Mouse (Mus musculus) kidney, embryonic 16.5 days (tissue): ENCODE measurements at regions not wholly inside any gene's neighbourhood (a gene's known extent, or its start where the extent isn't known, plus 50 kb on each side); places are given as distances from the start of the nearest gene placed in this dataset.

Experiments
- ATAC-seq: fragments of 200-750 bp; cut with Nextera tagmentation; 2 replicates; pipeline ENCODE4 v1.8.0; 2017; ENCODE audit warnings: moderate TSS enrichment; ENCODE audit not compliant: low FRiP score, low TSS enrichment
- H3K27ac ChIP-seq: fragments of 300-500 bp; sonication (generic); 2 replicates; pipeline ENCODE4 v1.5.1; 2014; ENCODE audit warnings: low read length
- H3K27me3 ChIP-seq: fragments of 300-500 bp; sonication (generic); 2 replicates; pipeline ENCODE4 v1.6.1; 2014; ENCODE audit warnings: low read length, control low read depth, mixed read lengths; ENCODE audit not compliant: insufficient read depth
- H3K36me3 ChIP-seq: fragments of 300-500 bp; sonication (generic); 2 replicates; pipeline ENCODE4 v1.6.1; 2014; ENCODE audit warnings: low read length, control low read depth, mixed read lengths; ENCODE audit not compliant: insufficient read depth
- H3K4me1 ChIP-seq: fragments of 300-500 bp; sonication (generic); 2 replicates; pipeline ENCODE4 v1.6.1; 2014; ENCODE audit warnings: low read length, control low read depth, mixed read lengths; ENCODE audit not compliant: insufficient read depth
- H3K4me2 ChIP-seq: fragments of 300-500 bp; sonication (generic); replicated peaks from 2 replicates; pipeline ENCODE4 v1.6.1; 2014; ENCODE audit warnings: low read depth, low read length
- H3K4me3 ChIP-seq: fragments of 300-500 bp; sonication (generic); 2 replicates; pipeline ENCODE4 v1.5.1; 2014; ENCODE audit warnings: mild to moderate bottlenecking, low read length
- H3K9ac ChIP-seq: fragments of 300-500 bp; sonication (generic); replicated peaks from 2 replicates; pipeline ENCODE4 v1.6.1; 2014; ENCODE audit warnings: low read length
- H3K9me3 ChIP-seq: fragments of 300-500 bp; sonication (generic); 2 replicates; pipeline ENCODE4 v1.6.1; 2016; ENCODE audit warnings: low read length, control low read depth
- WGBS: fragments of 180-500 bp; shearing (Covaris S2); extraction: QIAGEN DNeasy Blood & Tissue Kit; methylation state at CpG from one replicate; pipeline ENCODE4 v1.1.7; 2014; 5-methylcytosine and 5-hydroxymethylcytosine counted together

DNA sequence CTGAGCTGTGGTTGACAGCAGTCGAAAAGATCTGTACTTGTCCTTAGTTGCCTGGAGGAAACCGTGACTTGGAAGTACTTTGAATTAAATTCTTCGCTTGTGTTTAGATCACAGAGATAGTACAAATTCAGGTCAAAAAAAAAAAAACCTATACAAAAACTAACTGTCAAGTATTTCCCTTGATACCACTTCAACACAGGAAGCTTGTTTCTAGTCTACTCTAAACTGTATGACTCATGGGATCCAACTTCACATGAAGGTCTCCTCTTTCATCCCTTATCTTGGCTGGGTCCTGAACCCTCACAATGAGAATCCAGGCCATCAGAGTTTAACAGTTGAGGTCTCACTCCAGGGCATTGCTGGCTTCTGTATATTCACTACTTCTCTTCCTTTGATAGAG lies 54.8 kb downstream of the Tmem30b start:
- H3K4me3 ChIP-seq: no peak overlapping the region
- H3K36me3 ChIP-seq: no peaks in the 10 kb centered on the region
- H3K9ac ChIP-seq: no peak overlapping the region
- H3K27ac ChIP-seq: no peak overlapping the region
- peaks cover 2% of the 10 kb centered on the region; the same call in 1 of the 2 replicates for H3K9me3 ChIP-seq
- WGBS: 73% methylated on average over 3 of the region's 3 CpGs
- no peaks in the 10 kb centered on the region for H3K4me1 ChIP-seq
- H3K4me2 ChIP-seq: no peak overlapping the region
- no peak for ATAC-seq
- no peaks in the 10 kb centered on the region for H3K27me3 ChIP-seq

DNA sequence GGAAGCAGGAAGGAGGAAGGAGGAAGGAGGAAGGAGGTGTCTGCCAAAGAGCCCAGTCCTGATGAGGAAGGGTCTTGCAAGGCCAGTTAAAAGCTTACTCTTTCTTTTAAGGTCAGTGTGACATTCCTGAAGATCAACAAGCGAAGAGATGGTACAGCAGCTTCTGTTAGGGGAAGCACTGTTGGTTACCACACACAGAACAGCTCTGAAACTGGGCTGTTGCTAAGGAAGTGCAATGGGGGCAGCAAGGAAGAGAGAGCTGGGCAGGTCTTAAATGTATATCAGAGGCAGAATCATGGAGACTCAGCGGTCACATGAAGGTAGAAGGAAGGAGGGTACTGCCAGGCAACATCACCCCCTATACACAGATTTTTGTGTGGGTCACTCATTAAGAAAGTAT lies 63.3 kb downstream of the Tmem30b start:
- Histone ChIP-seq H3K4me1 (no peaks in the 10 kb centered on the region), H3K36me3 (no peaks in the 10 kb centered on the region), H3K27ac (no peak overlapping the region), H3K9me3 (no peaks in the 10 kb centered on the region), H3K9ac (no peak overlapping the region), H3K4me3 (no peak overlapping the region), H3K4me2 (no peak overlapping the region), H3K27me3 (no peaks in the 10 kb centered on the region)
- ATAC-seq: no peak
- WGBS: 80% methylated on average over 2 of the region's 2 CpGs

DNA sequence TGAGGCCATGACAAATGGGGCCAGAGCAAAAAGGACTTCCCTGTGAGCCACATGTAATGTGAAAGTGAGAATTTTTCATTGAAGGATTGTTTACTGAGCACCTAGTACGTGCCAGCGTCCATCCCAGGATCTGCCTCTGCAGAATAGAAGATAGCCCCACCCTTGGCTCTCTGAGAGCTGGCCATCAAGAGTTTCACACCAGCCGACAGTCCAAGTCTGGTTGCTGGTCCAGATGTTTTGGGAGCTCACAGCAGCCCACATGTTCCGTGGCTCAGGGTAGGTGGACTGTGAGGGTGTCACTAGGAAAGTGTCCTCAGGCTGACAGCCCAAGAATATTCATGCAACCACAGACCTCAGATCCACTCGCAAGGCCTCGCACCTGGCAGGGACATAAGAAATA lies 63.9 kb downstream of the Tmem30b start:
- no peak for ATAC-seq
- H3K9me3 ChIP-seq: no peaks in the 10 kb centered on the region
- H3K27ac ChIP-seq: no peak overlapping the region
- WGBS: 91% methylated on average over 6 of the region's 6 CpGs
- H3K27me3 ChIP-seq: no peaks in the 10 kb centered on the region; the same call in 1 of the 2 replicates
- no peak overlapping the region for H3K4me2 ChIP-seq
- H3K4me1 ChIP-seq: no peaks in the 10 kb centered on the region
- no peak overlapping the region for H3K4me3 ChIP-seq
- H3K9ac ChIP-seq: no peak overlapping the region
- H3K36me3 ChIP-seq: no peaks in the 10 kb centered on the region

DNA sequence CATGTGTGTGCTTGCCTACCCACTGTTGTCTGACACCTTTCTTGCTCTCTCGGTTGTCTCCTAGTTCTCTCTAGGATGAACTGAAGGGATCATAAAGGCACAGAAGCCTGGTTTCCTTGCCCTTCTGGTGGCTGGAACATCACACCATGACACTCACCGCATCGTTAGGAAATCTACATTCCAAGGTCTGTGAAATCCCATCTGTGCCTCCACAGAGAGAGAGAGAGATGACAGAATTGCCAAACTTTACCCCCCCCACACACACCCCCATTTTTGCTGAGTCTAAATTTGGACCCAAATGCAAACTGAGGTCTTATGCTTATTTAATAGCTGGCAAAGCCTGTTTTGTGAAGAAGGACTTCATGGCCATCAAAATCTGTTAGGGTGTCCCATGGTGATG lies 64.5 kb downstream of the Tmem30b start:
- no peak overlapping the region for H3K4me2 ChIP-seq
- H3K36me3 ChIP-seq: no peaks in the 10 kb centered on the region
- peaks cover under 1% of the 10 kb centered on the region for H3K4me1 ChIP-seq
- no peak overlapping the region for H3K9ac ChIP-seq
- H3K27me3 ChIP-seq: no peaks in the 10 kb centered on the region; the same call in 1 of the 2 replicates
- H3K9me3 ChIP-seq: no peaks in the 10 kb centered on the region
- no peak overlapping the region for H3K27ac ChIP-seq
- WGBS: 79% methylated on average over 3 of the region's 3 CpGs
- ATAC-seq: no peak
- H3K4me3 ChIP-seq: no peak overlapping the region

DNA sequence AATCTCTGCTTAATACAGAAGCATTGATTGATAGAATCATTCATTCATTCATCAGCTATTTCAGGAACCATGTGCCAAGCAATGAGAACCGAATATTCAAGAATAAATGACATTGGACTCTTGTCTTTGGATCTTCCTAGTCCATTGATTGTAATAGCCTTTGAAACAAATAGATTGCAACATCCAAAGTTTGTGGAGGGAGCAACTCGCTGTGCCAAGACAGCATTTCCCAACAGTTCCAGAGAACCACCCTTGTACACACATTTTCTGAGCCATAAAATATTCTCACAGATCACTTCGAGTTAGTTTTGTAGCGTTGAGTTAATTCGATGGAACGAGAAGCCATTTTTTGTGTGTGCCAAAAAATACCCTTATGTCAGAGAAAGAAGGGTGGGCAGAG lies 65.0 kb downstream of the Tmem30b start:
- Histone ChIP-seq H3K9ac (no peak overlapping the region), H3K27ac (no peak overlapping the region), H3K9me3 (no peaks in the 10 kb centered on the region), H3K4me3 (no peak overlapping the region), H3K4me1 (peaks cover 6% of the 10 kb centered on the region), H3K36me3 (no peaks in the 10 kb centered on the region), H3K4me2 (no peak overlapping the region), H3K27me3 (no peaks in the 10 kb centered on the region; the same call in 1 of the 2 replicates)
- no peak for ATAC-seq
- WGBS: 91% methylated on average over 6 of the region's 6 CpGs

DNA sequence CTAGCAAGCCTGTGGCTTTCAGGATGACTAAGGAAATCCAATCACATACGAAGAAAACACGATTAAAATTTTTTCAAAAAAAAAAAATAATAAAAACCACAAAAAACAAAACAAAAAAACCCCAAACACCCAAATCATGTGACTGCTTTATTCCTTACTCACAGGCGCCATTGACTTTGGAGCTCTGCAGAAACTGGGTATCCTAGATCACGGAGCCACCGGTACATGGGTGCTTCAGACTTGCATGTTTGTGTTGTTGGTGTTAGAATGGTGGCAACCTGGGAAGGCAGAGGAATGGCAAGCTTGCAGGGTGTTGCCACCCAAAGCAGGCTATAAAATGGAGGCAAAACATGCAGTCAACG lies 65.6 kb downstream of the Tmem30b start:
- Histone ChIP-seq H3K36me3 (no peaks in the 10 kb centered on the region), H3K4me1 (peaks cover 10% of the 10 kb centered on the region), H3K4me3 (no peak overlapping the region), H3K9me3 (no peaks in the 10 kb centered on the region), H3K4me2 (no peak overlapping the region), H3K9ac (no peak overlapping the region), H3K27me3 (no peaks in the 10 kb centered on the region; the same call in 1 of the 2 replicates), H3K27ac (no peak overlapping the region)
- WGBS: 89% methylated on average over 6 of the region's 6 CpGs
- no peak for ATAC-seq

DNA sequence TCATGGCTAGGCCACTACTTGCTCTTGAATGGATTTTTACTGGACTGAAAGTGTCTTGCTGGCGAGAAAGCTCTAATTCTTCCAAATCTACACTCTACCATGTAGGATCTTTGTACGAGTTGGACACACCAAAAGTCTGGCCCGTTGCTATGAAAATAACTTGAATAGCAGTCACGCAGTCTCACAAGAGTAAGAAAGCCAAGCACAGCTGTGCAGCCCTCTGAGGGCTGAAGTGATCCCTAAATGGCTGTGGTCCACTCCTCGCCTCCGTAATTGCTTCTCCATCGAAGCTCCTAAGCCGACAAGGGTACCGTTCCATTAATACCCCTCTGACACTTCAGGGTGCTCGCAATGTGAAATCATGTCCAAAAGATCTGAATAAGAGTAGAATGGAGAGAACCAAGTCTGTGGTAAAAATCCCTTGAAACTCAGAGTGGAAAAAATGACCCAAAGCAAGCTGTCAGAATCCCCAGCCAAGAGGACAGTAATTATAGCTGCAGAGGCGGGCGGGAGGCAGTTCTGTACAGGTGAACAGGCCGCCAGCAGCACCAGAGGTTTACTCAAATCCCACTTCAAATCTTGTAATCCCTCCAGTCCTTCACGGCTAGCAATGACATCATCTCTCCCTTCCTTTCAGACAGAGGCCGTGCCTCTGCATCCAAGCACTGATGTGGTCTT lies 66.1 kb downstream of the Tmem30b start:
- no peak for ATAC-seq
- Histone ChIP-seq H3K36me3 (no peaks in the 10 kb centered on the region), H3K9ac (no peak overlapping the region), H3K4me3 (no peak overlapping the region), H3K9me3 (no peaks in the 10 kb centered on the region), H3K4me2 (no peak overlapping the region), H3K27ac (no peak overlapping the region), H3K4me1 (peaks cover 10% of the 10 kb centered on the region), H3K27me3 (no peaks in the 10 kb centered on the region; the same call in 1 of the 2 replicates)
- WGBS: 92% methylated on average over 15 of the region's 15 CpGs

DNA sequence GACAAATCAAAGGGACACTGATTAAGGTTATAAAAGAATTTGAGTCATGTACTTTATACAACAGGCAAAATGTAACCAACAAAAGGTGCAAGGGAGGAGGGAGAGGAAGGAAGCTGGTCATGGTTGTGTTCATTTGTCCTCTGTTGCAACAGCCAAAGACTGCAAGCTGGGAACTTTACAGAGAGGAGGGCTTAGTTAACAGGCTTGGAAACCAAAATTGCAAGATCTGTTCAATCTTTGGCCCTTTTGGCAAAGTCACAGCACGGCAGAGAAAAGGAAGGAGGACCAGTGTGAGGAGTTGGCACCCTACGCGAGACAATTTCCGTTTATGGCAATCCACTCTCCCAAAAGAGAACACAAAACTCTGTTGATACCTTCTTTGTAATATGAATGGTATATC lies 67.6 kb downstream of the Tmem30b start:
- no peak overlapping the region for H3K4me2 ChIP-seq
- 92% methylated on average over 4 of the region's 4 CpGs for WGBS
- no peaks in the 10 kb centered on the region for H3K9me3 ChIP-seq
- no peaks in the 10 kb centered on the region for H3K36me3 ChIP-seq
- no peak overlapping the region for H3K9ac ChIP-seq
- H3K27ac ChIP-seq: no peak overlapping the region
- H3K4me1 ChIP-seq: peaks cover 10% of the 10 kb centered on the region
- no peak for ATAC-seq
- no peak overlapping the region for H3K4me3 ChIP-seq
- H3K27me3 ChIP-seq: no peaks in the 10 kb centered on the region; the same call in 1 of the 2 replicates

DNA sequence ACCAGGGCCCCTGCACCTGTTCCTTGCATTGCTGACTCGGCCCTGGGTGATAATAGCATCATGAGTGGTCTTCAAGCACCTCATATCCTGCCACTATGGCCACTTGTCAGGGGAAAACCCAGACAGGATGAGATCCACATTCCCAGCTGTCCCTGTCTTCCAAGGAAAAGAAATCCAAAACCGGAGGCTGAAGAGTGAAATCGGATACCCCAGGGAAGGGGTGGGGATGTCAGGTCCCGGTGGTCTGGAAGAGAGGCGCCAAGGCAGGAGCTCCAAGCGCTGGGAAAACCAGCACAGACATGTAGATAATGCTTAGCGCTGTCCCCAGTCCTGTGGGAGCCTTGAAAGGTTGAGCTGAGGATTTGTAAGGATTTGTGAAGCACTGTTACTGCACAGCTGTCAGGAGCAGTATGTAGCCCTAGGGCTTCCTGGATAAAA lies 69.8 kb downstream of the Tmem30b start:
- H3K9ac ChIP-seq: no peak overlapping the region; the same call in 1 of the 2 replicates
- 2% methylated on average over 7 of the region's 7 CpGs for WGBS
- H3K9me3 ChIP-seq: no peaks in the 10 kb centered on the region
- no peak overlapping the region for H3K27ac ChIP-seq
- H3K36me3 ChIP-seq: no peaks in the 10 kb centered on the region
- peak; percentile 65; the same call in 1 of the 2 replicates for ATAC-seq
- no peak overlapping the region for H3K4me3 ChIP-seq
- H3K27me3 ChIP-seq: no peaks in the 10 kb centered on the region; the same call in 1 of the 2 replicates
- peaks cover 14% of the 10 kb centered on the region for H3K4me1 ChIP-seq
- H3K4me2 ChIP-seq: peak overlapping the region; percentile 27

DNA sequence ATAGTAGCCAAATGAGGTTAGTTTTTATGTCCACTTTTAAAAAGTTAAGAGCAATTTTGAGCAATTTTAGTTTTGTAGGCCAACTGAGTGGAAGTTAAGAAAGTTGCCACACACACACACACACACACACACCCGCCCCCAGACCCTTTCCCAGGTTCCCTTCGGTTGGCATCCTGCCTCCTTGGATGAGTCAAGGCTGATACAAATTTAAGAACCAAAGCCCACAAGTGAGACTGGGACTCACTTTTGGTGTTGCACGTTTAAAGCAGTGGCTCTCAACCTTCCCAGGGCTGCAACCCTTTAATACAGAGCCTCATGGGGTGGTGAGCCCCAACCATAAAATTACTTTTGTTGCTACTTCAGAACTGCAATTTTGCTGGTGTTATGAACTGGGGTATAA lies 70.4 kb downstream of the Tmem30b start:
- WGBS: 46% methylated on average over 3 of the region's 3 CpGs

More for the DNA sequence above, 70.4 kb downstream of the Tmem30b start:
- H3K9ac ChIP-seq: no peak overlapping the region
- H3K4me3 ChIP-seq: no peak overlapping the region
- peaks cover 14% of the 10 kb centered on the region for H3K4me1 ChIP-seq
- H3K27me3 ChIP-seq: no peaks in the 10 kb centered on the region; the same call in 1 of the 2 replicates
- no peak overlapping the region for H3K4me2 ChIP-seq
- H3K27ac ChIP-seq: no peak overlapping the region
- H3K9me3 ChIP-seq: no peaks in the 10 kb centered on the region
- ATAC-seq: no peak
- H3K36me3 ChIP-seq: no peaks in the 10 kb centered on the region
